Mouse (Mus musculus) urinary bladder, postnatal 10 days (tissue): ENCODE measurements around the gene Naa38.

Source experiments
- DNase-seq: peaks from one replicate; pipeline ENCODE4 v3.0.0; 2022; ENCODE audit warnings: low spot score

The Naa38 gene

GRCm38 (mm10) chr11:69432640-69432982 lies 37.3 kb downstream of the Naa38 start:
- DNase-seq, result no peak

DNA sequence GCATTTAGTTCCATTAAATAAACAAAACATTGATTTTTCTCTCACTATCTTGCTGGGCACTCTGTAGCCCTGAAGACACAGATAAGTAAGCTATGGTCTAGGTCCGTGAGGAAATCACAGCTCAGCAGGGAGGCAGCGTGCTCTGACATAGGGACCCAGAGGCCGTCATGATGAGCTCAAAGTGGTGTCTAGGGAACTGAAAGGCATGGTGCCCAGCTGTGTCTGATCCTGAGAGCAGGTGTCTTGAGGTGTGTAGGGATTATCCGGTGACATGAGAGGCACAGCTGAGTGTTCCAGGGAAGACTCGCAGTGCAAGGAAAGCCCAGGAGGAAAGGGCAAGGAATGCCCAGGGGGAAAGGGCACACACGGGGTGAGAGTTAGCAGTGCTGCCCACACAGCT lies 37.9 kb downstream of the Naa38 start:
- DNase-seq, result no peak

GRCm38 (mm10) chr11:69437291-69437690 lies 42.0 kb downstream of the Naa38 start:
- DNase-seq, result no peak

GRCm38 (mm10) chr11:69443328-69443727 lies 48.0 kb downstream of the Naa38 start:
- no peak for DNase-seq
